Mouse (Mus musculus) gonadal fat pad, adult 2 months (tissue): ENCODE data around the gene Mpig6b. TPM values are rescaled to one million over a fixed set of nuclear protein-coding genes. Genes with fewer than 3 reads are reported as not detected.

Experiments used
- DNase-seq: peaks from one replicate; pipeline ENCODE4 v3.0.0-alpha.2; 2012; ENCODE audit warnings: low read depth
- polyA plus RNA-seq: library from polyadenylated mRNA; depleted of rRNA; stranded (reverse); fragments of >200 nt; gene quantifications from 2 replicates; pipeline ENCODE4 v1.2.3, GENCODE M21; 2012; rRNA removed

Gene Mpig6b
- polyA plus RNA-seq, 1 experiment, result 1.5 TPM

DNA sequence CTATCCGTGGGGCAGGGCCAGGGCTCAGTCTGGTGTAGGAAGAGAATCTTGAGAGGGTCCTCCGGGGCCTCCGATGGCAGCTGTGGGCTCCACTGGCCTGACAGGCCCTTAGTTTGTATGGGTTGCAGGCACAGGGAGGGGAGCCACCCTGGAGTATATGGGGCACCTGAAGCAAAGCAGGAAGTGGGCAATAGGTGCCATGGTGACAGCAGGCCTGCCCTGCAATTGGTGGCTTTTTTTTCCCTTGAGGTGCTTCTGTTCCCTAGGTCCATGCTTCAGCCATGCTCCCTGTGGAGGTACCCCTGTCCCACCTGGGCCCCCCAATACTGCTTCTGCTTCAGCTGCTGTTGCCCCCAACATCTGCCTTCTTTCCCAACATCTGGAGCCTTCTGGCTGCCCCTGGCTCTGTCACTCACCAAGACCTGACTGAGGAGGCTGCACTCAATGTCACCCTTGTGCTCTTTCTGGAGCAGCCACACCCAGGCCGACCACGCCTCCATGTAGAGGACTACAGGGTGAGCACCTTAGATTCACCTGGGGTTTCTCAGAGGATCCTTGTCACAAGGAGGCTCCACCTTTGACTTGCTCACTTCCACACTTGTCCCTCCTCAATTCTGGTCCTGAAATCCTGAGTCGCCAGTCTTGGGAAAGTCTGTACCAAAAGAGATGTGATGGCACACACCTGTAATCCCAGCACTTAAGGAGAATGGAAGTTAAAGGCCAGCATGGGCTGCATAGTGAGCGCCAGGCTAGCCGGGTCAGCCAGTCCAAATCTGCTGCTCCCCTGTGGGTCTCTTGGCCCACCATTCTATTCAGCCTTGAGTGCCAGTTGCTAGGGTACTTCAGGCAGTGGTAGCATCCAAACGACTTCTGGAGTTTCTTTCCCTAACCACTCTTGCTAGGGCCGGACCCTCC, 48.9 kb downstream of the Mpig6b start:
- DNase-seq, result no peak

DNA sequence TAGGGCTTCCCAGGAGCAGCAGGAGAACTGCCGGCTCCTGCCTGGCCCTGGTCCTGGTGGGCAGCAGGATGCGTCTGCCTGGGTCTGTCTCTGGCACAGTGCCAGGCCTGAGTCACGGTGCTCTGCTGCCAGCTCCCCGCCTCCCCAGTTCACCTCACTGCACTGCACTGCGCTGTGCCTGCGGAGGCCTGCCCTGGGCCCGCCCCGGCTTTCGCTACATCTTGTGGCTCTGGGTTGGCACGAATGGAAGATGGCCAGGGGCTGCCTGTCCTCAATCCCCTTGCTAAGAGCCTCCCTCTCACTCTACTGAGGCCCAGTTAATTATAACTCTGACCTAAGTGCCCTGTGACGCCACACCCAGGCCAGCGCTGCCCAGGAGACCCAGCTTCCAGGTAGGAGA, 49.6 kb downstream of the Mpig6b start, which contains the start of gene Vwa7:
TSS of gene Vwa7 (plus strand) at position 204 of the 400 bp plus-strand sequence.
- DNase-seq, result no peak

DNA sequence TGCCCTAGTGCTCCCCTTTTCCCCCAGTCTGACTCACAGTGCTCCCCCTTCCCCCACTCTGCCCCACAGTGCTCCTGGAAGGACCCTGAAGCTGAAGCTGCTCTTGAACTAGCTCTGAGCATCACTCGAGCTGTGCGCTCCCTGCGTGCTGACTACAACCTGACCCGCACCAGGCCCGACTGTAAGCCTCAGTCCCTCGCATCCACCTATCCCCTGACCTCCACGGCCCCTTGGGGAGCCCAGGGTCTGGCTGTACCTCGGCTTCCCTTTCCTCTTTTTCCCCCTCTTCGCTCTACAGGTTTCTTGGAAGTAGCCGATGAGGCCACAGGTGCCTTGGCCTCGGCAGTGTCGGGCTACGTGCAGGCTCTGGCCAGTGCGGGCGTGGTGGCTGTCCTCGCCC, 50.7 kb downstream of the Mpig6b start:
- no peak for DNase-seq

DNA sequence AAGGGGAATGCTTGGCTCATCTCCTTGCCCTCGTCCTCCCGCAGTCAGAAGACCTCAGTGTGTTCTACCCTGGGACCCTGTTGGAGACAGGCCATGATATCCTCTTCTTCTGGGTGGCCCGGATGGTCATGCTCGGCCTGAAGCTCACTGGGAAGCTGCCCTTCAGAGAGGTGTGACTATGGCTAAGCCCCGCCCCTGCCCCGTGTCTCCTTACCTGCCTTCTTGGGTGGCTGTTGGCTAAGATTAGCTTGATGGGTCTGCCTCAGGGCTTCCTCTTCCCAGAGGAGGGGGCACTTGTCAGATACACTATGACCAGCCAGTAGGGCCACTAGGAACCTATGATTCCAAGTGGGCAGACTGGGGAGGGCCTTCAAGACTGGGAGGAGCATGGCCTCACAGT, 52.8 kb downstream of the Mpig6b start:
- DNase-seq, result no peak

Other genes starting within 250 kb of the Mpig6b start
- gene Stk19, start 229.2 kb downstream of the Mpig6b start, polyA plus RNA-seq, result 37.7 and 59.7 TPM in 2 replicates
- 62.6 and 64.9 TPM in 2 replicates for gene Dxo, start 229.2 kb downstream of the Mpig6b start, polyA plus RNA-seq
- 91.1 and 93.8 TPM in 2 replicates for gene Skiv2l, start 216.0 kb downstream of the Mpig6b start, polyA plus RNA-seq
- 53.8 and 77.2 TPM in 2 replicates for gene Nelfe, start 215.8 kb downstream of the Mpig6b start, polyA plus RNA-seq
- 70.2 and 140 TPM in 2 replicates for gene Cfb, start 203.7 kb downstream of the Mpig6b start, polyA plus RNA-seq
- 14.5 and 14.8 TPM in 2 replicates for gene Zbtb12, start 186.7 kb downstream of the Mpig6b start, polyA plus RNA-seq
- gene Gm20547, start 184.1 kb downstream of the Mpig6b start, polyA plus RNA-seq, result not detected in 2 replicates
- 54.9 and 69.0 TPM in 2 replicates for gene C2, start 167.9 kb downstream of the Mpig6b start, polyA plus RNA-seq
- gene Ehmt2, start 167.7 kb downstream of the Mpig6b start, polyA plus RNA-seq, result 230 TPM in 2 replicates
- gene Slc44a4, start 151.7 kb downstream of the Mpig6b start, polyA plus RNA-seq, result 48.4 and 50.0 TPM in 2 replicates
- gene Neu1, start 134.9 kb downstream of the Mpig6b start, polyA plus RNA-seq, result 113 and 155 TPM in 2 replicates
- 58.3 and 104 TPM in 2 replicates for gene Hspa1b, start 106.9 kb downstream of the Mpig6b start, polyA plus RNA-seq
- gene Gm20481, start 96.3 kb downstream of the Mpig6b start, polyA plus RNA-seq, result 0.24 TPM in 1 of 2 replicates, not detected in the other
- 37.0 and 50.4 TPM in 2 replicates for gene Hspa1a, start 94.0 kb downstream of the Mpig6b start, polyA plus RNA-seq
- 2.4 and 4.4 TPM in 2 replicates for gene Hspa1l, start 93.5 kb downstream of the Mpig6b start, polyA plus RNA-seq
- 36.8 and 54.6 TPM in 2 replicates for gene Lsm2, start 84.3 kb downstream of the Mpig6b start, polyA plus RNA-seq
- gene Vars, start 65.2 kb downstream of the Mpig6b start, polyA plus RNA-seq, result 127 and 175 TPM in 2 replicates
- gene Vwa7, start 49.6 kb downstream of the Mpig6b start, polyA plus RNA-seq, result 1.2 and 1.3 TPM in 2 replicates
- gene Sapcd1, start 38.2 kb downstream of the Mpig6b start, polyA plus RNA-seq, result 3.0 and 3.4 TPM in 2 replicates
- 4.7 and 5.2 TPM in 2 replicates for gene Msh5, start 19.4 kb downstream of the Mpig6b start, polyA plus RNA-seq
- 129 and 133 TPM in 2 replicates for gene Clic1, start 16.2 kb downstream of the Mpig6b start, polyA plus RNA-seq
- 54.7 and 62.7 TPM in 2 replicates for gene Ddah2, start 7.1 kb downstream of the Mpig6b start, polyA plus RNA-seq
- 0.61 and 0.66 TPM in 2 replicates for gene Ly6g6c, start 796 bp downstream of the Mpig6b start, polyA plus RNA-seq
- 19.1 and 23.4 TPM in 2 replicates for gene Ly6g6e, start 10.7 kb upstream of the Mpig6b start, polyA plus RNA-seq
- gene Ly6g6d, start 11.9 kb upstream of the Mpig6b start, polyA plus RNA-seq, result 15.7 and 17.2 TPM in 2 replicates
- 0.09 TPM in 1 of 2 replicates, not detected in the other for gene Ly6g6f, start 19.4 kb upstream of the Mpig6b start, polyA plus RNA-seq
- gene Abhd16a, start 23.1 kb upstream of the Mpig6b start, polyA plus RNA-seq, result 211 and 233 TPM in 2 replicates
- 2,220 and 3,034 TPM in 2 replicates for gene Ly6g5c, start 42.1 kb upstream of the Mpig6b start, polyA plus RNA-seq
- 1,986 and 2,407 TPM in 2 replicates for gene Ly6g5b, start 49.2 kb upstream of the Mpig6b start, polyA plus RNA-seq
- 9.4 and 10.1 TPM in 2 replicates for gene Gpank1, start 55.3 kb upstream of the Mpig6b start, polyA plus RNA-seq
- 397 and 504 TPM in 2 replicates for gene Csnk2b, start 55.9 kb upstream of the Mpig6b start, polyA plus RNA-seq
- gene D17H6S53E, start 60.2 kb upstream of the Mpig6b start, polyA plus RNA-seq, result 6.4 and 7.7 TPM in 2 replicates
- 0.11 and 0.49 TPM in 2 replicates for gene Apom, start 65.9 kb upstream of the Mpig6b start, polyA plus RNA-seq
- gene Bag6, start 69.0 kb upstream of the Mpig6b start, polyA plus RNA-seq, result 170 and 187 TPM in 2 replicates
- 218 and 257 TPM in 2 replicates for gene Prrc2a, start 98.7 kb upstream of the Mpig6b start, polyA plus RNA-seq
- 2.5 and 3.4 TPM in 2 replicates for gene Aif1, start 109.9 kb upstream of the Mpig6b start, polyA plus RNA-seq
- 15.3 and 20.2 TPM in 2 replicates for gene Lst1, start 122.3 kb upstream of the Mpig6b start, polyA plus RNA-seq
- gene Ltb, start 128.3 kb upstream of the Mpig6b start, polyA plus RNA-seq, result 2.7 and 3.2 TPM in 2 replicates
- 0.82 and 1.3 TPM in 2 replicates for gene Tnf, start 135.8 kb upstream of the Mpig6b start, polyA plus RNA-seq
- 0.28 TPM in 2 replicates for gene Lta, start 139.2 kb upstream of the Mpig6b start, polyA plus RNA-seq
- 1.2 and 3.1 TPM in 2 replicates for gene Gm16181, start 154.7 kb upstream of the Mpig6b start, polyA plus RNA-seq
- gene Atp6v1g2, start 167.5 kb upstream of the Mpig6b start, polyA plus RNA-seq, result 20.9 and 22.5 TPM in 2 replicates
- gene Nfkbil1, start 169.6 kb upstream of the Mpig6b start, polyA plus RNA-seq, result 15.7 and 19.9 TPM in 2 replicates
- gene Ddx39b, start 175.6 kb upstream of the Mpig6b start, polyA plus RNA-seq, result 310 and 321 TPM in 2 replicates
- 753 and 887 TPM in 2 replicates for gene H2-D1, start 196.5 kb upstream of the Mpig6b start, polyA plus RNA-seq